Mouse (Mus musculus) kidney, postnatal 36 days (tissue): ENCODE results near the gene Azi2.

ENCODE experiments used
- DNase-seq, 2 experiments: peaks; one replicate each; pipeline ENCODE4 v3.0.0; 2021 to 2022; ENCODE audit warnings: mixed read lengths in 2 of 2

Gene Azi2

DNA sequence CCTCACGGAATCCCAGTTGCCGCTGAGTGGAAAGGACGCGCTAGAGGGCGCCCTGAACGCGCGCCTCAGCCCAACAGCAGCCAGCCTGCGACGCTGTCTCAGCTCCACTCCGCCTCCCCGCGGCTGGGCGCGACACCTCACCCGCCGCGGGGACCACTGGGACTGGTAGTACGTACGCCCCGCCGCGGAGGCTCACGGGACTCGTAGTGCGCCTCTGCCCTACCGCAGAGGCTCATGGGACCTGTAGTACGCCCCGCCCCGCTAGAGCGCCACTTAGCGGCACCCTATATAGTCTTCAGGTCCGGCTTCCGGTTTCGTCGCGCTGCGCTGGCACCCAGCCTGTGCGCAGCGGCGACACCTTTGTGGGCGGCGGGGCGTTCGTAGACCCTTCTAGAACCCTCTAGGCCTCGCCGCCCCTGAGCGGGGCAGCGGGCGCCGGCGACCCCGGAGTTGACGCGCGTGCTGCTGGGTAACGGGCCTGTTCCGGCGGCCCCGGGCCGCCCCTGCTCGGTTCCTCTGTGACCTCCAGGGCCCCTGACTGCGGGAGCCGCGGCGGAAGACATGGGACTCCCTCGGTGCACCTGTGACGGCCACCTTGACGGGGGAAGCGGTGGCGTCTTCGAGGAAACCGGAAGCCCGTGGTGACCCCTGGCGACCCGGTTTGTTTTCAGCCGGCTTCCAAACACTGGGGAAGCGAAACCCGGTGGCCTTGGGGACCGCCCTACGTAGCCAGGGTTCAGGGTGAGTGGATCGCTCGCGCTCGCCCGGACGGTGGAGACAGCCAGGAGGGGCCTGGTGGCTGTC is at the start of gene Azi2:
Gene Azi2, plus strand, starts transcription at position 282 of the 804 bp plus-strand sequence.
- peak; percentile 99 for DNase-seq

DNA sequence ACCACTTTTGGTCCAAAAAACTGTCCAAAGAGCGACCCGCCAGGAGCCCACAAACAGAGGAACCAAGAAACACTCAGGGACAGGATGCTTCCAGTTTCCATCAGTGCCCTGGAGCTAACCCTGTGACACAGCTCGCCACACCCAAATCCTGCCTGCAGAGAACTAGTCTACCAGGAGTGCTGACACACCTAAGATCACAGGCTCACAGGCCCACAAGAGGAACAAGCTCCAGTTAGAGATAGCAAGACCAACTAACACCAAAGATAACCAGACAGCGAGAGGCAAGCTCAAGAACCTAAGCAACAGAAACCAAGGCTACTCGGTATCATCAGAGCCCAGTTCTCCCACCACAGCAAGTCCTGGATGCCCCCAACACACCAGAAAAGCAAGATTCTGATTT is 43.7 kb upstream of the Azi2 start:
- DNase-seq: no peak

DNA sequence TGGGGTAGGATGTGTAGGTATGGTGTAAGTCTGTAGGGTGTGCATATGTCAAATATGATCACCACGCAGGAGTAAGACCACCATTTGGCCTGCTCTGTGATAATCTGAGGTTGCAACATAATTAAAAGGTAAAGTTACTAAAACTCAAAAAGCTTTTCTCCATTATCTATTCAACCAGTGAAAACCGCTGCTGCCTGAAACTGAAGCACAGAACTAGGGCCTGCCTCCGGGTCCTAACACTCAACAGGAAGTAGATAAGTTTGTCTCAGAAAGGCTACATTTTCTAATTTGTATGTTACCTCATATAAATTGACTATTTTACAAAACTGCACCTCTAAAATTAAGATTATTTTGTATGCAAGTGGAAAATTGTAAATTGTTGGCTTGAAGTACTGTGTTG is 38.8 kb upstream of the Azi2 start:
- no peak for DNase-seq

DNA sequence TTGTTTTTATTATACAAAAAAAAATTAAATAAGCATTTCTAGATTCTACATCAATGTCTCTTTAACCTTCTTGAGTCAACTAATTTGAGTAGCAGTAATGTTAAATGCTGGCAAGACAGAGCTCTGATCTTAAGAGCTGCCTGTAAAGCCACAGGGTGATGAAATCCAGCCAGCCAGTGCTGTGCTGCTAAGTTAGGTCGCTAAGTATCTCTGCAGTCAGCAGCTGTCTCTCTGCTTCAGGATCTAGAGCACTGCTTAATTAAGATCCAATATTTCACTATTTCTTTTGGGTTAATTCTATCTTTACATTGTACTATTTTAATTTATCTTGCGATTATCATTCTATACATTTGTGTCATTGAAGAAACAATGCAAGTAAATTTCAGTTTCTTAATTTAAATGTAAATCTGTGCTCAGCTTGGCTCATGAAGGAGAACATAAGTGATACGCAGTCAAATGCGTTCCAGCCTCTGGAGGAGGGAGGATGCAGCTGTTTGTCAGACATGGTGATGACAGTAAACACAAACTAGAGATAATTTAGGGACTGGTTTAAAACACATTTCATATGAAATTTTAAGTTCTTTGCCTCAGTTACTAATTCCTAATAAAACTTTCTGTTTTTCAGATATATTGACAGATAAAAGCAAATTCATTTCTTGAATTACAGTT is 36.9 kb upstream of the Azi2 start:
- no peak for DNase-seq

DNA sequence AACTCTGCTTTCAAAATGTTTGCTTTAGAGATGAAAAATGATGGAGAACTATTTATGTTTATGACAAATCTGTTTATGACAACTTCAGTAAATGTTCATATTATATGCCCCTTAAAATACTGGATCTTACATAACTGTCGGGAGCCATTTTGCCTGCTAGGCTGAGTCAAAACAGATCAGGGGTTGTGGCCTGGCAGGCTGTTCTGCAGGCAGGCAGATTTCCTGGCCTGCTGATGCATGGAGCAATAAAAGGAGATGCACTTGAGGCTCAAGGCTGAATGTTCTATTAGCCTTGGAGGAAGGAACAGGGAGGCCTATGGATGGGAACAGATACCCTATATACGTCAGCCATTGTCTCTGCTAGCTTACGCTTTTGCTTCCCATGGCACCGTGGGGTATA is 36.4 kb upstream of the Azi2 start:
- DNase-seq: no peak

DNA sequence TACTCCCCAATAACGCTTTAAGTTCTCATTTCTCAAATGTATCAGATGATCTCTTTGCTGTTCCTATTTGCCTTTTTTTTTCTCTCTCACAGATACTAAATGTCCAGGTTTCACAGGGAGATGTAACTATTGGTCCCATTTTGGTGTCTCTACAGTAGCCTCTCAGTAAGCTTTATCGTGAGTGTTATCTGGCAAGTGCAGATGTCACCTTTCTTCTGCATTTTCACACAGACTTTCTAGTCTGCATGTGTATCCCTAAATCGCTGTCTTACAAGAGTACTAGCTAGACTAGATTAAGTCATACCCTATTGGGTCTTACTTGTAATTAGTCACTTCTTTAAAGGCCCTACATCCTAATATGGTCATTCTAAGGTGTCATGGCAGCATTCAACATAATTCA is 27.4 kb upstream of the Azi2 start:
- DNase-seq: no peak

DNA sequence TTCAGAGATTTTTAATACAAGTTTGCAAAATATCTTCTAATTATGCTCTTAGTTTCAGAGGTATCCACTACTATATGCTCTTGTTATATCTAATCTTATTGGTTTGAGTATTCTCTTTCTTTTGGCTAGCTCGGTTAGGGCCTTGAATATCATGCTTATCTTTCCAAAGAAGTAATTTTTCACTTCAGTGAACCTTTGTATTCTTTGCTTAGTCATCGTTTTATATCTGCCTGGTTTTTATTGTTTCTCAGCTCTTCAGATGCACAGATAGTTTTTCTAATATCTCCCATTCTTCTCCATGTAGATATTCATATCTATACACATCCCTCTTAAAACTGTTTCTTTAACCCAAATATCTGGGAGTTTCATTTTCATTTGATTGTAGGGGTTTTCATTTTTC is 15.3 kb upstream of the Azi2 start:
- DNase-seq: no peak

DNA sequence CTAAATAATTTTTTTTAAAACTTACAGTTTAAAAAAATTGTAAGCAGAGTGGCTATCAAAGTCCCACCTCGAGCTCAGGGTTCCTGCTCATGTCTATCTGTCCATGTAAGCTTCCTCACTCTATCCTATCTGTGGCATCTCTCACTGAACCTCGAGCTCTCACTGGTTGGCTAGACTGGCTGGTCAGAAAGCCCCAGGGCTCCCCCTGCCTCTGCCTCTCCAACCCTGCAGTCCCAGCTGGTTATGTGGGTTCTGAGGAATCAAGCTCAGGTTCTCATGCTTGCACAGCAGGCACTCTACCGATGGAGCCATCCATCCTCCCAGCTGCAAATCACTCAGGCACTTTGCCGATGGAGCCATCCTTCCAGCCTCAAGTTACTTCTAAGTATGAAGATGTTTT is 10.8 kb upstream of the Azi2 start:
- DNase-seq: no peak

DNA sequence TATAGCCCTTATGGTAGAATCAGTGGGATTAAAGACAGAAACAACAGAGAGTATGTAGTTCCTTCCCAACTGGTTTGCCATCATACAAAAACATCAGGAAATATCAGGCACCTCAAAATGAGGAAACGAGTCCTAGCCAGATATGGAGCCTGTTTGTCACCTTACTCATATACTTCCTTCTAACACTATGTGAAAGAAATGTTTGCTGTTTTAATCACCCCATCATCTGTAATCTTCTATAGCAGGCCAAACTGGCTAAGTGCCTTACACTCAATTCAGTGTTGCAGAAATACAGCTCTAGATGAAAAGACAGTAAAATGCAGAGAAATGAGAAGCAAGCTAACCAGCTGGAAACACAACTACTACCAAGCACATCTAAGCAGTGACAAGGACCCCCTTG is 10.0 kb upstream of the Azi2 start:
- no peak for DNase-seq

DNA sequence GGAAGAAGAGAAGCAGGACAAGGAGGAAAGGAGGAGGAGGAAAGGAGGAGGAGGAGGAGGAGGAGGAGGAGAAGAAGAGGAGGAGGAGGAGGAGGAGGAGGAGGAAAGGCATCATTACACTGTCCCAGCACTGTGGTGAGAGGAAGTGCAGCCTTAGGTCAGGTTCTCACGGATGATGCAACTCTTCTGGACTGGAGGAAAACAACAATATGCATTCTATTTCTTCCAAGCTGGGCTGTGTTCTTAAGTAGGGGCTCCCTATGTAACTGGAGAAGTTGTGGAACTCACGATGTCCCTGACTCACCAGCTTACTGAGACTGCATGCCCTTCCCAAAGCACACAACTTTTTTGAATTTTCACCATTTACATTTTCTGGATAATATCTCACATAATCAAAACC is 8.6 kb upstream of the Azi2 start:
- DNase-seq: no peak

DNA sequence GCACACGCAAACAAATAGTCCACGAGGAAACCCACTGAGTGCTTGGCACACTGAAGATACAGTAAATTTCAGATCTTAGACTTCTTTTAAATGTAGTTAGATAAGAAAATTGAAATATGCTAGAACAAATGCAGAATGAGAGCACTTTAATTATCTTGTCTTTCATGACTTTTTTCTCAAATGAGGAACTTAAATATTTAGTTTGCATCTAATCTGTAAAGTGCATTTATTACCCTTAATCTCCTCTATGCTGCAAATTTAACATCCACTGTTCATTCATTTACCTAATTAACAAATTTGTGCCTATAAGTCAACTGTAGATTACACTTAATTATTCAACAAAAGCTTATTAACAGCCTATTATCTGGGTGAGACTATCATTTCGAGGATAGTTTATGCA is 5.3 kb upstream of the Azi2 start:
- no peak for DNase-seq

DNA sequence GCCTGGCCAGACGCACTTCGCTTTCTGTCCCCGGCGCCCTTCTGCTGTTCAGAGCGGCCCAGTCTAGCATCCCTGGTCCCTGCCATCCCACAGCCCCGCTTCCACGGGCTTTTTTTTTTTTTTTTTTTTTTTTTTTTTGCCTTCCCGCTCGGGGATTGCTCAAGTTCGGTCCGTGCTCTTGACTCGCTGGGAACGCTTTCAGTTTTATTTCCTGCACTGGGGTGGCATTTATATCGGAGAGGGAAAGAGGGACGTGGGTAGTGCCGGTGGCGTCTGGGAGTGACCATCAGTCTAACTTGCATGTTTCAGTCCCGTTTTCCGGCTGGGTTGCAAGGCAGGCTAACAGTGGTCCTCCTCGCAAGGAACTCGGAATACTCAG is 712 bp downstream of the Azi2 start:
- DNase-seq: peak in 1 of 2 experiments; percentile 29

DNA sequence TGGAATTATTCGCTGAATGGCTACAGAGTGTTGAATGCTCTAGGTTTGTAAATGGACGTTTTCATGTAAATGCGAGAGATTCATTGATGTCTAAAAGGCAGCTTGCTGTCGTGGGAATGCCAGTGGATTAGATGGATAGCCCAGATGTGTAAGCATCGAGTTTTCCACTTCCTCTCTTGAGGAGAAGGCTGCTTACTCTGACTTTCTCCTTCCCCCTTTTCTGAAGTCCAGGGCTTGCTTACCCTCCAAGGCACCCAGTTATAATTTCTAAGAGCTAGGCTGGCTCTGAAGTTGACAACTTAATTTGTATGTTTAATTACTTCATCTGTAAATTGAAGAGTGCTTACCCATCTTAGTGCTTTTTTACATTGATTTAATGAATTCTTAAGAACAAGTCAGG is 1.3 kb downstream of the Azi2 start:
- no peak for DNase-seq

DNA sequence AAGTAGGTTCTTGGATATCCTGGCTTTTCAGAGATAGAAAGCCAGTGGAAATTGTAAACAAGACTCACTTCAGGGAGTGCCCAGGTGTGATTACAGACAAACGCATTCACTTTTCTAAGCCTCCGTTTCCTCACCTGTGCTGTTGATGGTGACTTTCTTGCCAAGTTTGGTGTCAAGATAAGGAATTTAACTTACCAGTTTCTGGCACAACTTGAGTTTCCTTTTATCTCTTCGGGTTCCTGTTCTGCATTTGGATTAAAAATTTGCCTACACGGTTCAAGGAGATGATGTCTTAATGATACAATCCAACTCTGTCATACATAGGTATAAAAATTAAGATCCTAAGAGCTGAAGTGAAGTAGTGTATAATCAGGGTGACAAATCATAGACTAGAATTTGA is 2.4 kb downstream of the Azi2 start:
- no peak for DNase-seq

DNA sequence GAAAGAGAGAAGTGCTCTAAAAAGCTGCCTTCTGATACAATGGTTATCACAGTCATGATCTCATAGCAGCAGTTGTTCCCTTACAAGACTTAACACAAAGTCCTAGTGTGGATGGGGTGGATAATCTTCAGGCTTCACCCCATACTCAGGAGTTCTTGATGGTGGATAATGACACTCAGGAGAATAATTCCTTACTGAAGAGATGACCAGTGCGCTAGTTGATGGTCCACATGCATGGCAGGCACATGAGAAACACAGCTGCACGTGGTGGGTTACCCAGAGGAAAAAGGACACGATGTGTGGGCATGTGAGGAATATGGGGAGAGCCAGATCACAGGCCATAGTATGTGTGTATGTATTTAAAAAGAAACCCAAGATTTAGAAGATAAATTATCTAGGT is 3.3 kb downstream of the Azi2 start:
- DNase-seq: no peak

DNA sequence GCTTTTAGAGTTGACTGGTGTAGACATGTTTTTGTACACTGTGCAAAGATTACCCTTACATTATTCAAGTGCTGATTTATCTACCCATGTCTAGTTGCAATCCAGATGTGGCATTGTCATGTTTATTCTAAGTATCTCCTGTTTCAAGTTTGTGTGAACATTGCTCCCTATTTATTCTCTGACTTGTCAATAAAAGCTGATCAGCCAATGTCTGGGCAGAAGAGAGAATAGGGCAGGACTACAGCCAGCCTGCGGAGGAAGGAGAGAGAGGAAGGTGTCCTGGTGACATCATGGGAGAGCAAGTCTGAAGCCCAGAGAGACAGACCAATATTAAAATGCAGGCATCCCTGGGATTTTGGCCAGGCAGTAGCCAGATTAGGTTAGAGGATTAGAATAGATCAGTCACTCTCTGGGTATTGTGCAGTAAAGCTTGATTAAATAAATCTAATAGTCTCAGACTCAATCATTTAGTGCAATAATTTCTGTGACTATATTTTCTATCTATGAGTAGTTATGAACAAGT is 4.8 kb downstream of the Azi2 start:
- DNase-seq: no peak

DNA sequence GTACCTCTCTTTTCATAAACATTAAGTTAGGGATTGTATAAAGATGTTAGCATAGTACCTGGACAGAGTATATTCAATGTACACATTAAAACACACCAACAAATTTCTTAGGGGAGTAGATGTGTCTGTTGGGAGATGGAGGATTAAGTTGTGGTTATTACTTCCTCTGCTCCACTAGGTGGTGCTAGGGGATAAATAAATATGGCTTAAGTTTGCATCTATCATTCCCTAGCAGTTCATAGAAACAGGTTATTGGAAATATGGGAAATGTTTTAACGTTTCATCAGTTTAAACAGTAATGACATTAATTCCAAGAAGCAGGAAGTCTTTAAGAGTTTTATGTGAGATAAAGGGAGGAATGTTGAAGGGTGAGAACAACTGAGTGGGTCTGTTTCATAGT is 13.0 kb downstream of the Azi2 start:
- no peak for DNase-seq

DNA sequence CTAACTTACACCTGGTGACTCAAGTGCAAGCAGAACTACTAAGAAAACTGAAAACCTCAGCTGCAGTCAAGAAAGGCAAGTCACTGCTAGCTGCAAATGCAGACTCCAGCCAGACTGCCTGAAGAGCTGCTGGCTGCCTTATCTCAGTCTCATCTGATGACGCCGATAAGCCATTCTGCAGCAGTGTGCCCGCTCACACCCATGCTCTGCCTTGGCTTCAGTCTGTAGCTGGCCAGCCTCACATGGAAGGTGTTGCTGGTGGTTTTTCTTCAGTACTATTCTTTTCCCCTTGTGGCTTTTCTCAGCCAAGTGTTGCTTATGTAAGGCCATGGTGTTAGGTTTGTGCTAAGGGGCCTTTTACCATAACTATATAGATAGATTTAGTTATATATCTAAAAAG is 18.8 kb downstream of the Azi2 start:
- DNase-seq: no peak

DNA sequence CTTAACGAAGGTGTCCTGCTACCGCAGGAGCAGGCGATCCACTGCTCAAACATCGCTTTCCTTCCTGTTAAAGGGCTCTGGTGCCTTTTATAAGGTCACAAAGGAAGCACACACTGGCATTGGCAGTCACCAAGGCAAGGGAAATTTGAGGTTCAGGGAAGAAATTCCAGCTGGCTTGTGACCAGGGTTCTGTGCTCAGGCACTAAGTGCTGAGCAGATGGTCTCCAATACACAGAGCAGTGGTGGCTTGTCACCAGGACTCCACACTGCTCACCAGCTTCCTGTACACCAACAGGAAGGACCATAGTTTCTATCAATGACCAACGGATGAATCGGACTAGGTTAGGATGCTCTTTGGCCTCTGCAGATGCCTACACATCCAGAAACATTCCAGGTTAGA is 30.1 kb downstream of the Azi2 start:
- DNase-seq: no peak

DNA sequence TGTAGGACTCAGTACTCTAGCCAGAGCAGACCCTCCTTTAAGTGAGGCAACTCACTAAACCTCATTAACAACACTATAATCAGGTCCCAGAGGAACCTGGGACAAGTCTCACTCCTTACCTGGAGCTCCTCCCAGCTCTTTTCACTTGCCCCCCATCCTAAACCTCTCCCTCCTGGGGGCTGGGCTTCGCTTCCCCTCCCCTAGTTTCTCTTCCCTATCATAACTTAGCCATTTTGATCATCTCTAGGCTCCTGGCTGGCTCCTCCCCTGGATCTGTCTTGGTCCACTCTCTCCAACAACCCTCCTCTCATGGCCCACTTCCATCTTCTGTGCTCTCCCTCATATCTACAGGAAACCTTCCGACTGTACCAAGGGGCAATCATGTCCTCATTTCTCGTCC is 31.0 kb downstream of the Azi2 start:
- DNase-seq: no peak

DNA sequence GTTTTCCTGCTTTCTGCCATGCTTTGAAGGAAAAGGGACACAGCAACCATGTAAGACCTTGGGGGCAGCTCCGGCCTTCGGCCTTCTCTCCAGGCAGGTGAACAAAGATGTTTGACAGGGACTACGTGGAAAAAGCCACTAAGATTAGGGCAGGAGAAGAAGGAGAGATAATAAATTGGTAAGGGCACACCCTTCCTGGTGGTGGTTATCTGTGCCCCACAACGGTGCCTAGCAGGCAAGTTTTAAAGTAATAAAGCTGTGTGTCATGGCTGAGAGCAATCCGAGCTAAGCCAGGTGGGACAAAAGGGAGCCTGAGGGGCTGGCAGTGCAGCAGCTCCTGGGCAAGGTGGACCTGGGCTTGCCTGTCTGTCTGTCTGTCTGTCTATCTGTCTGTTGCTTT is 31.8 kb downstream of the Azi2 start:
- no peak for DNase-seq

DNA sequence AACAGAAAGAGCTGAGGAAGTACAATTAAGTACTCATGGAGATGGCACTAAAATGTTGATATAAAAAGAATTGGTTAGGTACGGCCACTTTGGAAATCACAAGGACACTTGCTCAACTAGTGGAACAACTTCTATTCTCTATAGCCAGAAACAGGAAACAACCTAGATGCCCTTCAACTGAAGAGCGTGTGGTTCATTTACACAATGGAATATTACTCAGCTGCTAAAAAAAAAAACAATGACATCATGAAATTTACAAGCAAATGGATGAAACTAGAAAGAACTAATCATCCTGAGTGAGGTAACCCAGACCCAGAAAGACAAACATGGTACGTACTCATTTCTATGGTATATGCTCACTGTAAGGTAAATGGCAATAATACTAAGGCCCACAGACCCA is 33.1 kb downstream of the Azi2 start:
- DNase-seq: no peak

DNA sequence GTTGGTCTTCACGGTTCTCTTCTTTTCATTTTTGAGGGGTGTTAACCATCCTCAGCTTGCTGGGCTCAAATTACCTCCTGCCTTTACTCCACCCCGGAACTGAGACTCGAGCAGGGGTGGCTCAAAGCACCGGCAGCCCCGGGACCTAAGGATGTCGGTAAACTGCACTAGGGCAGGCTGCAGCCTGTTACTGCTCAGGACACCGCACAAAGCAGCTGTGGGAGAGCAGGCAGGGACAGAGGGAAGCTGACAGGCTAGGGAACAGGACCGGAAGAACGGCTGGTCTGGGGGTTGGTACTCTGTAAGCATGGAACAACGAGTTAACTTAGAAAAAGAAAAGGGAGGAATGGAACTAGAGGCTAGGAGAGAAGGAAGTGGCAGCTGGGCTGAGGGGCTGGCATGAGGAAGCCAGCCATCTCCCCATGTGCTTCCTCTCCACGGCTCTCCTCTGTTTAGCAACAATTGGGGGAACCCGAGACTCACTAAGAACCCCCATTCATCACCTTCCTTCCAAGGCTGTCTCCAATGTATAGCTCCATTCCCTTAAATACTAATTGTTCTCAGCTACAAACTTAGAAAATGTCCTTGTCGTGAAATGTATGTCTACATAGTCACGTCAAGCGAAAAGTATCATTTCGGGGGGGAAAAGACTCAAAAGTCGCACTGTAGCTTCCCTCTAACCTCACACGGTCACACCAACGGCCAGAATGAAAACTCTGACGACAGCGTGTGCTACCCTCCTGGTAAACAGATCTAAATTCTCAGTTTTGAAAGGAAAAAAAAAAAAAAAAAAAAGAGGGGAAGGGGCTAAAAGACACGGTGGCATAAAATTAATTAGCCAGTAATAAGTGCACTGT is 42.5 kb downstream of the Azi2 start:
- DNase-seq: no peak

DNA sequence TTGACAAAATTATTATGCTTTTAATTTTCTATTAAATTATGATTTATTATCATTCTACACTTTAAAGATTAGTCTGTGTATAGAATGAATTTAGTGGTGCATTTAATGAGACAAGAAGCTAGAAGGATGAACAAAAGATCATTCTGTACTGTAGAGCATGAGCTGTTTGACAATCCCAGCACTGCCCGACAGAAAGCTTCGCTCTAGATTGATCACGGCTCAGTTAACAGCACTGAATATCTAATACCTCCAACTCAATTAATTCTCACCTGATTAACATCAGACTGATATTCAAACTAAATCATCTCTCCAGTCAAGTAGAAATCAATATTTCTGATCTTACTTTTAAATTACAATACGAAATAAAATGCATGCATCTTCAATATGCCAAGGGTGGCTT is 43.5 kb downstream of the Azi2 start:
- DNase-seq: no peak
